Mouse (Mus musculus) stomach, postnatal 0 days (tissue): ENCODE data around the gene Cep97.
"Not testable (repeated sequence)": the region's sequence is repeated elsewhere in the genome, so short reads cannot be mapped to it uniquely, and the experiment has no call there.

ENCODE experiments used
- CTCF ChIP-seq: IDR thresholded peaks from 2 replicates; pipeline ENCODE4 v1.5.1; 2016; ENCODE audit warnings: antibody characterized with exemption, low read depth, mild to moderate bottlenecking, moderate library complexity
- EP300 ChIP-seq: optimal IDR thresholded peaks from 2 replicates; pipeline ENCODE3; 2016; ENCODE audit warnings: antibody characterized with exemption

DNA sequence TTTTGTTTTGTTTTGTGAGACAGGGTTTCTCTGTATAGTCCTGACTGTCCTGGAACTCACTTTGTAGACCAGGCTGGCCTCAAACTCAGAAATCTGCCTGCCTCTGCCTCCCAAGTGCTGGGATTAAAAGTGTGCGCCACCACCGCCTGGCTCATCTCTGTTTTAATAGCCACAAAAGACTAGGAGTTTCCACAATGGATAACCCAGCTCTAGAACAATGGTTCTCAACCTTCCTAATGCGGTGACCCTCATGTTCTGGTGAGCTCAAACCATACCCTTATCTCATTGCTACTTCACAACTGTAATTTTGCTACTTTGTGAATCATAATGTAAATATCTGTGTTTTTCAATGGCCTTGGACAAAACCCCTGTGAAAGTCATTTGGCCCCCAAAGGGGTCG lies 75.2 kb downstream of the Cep97 start:
- not testable (repeated sequence) for TF ChIP-seq EP300, CTCF
